Mouse (Mus musculus) c-Kit-negative CD71-positive TER-119-positive erythroid progenitor cells, embryonic 14.5 days (primary cell): Measurements from ENCODE around the gene Acp7.
"Not testable (repeated sequence)": the region's sequence is repeated elsewhere in the genome, so short reads cannot be mapped to it uniquely, and the experiment has no call there.

ENCODE experiments used
- DNase-seq: peaks from one replicate; pipeline ENCODE4 v3.0.0-alpha.2; 2013; ENCODE audit warnings: low read depth, low spot score

The Acp7 gene

DNA sequence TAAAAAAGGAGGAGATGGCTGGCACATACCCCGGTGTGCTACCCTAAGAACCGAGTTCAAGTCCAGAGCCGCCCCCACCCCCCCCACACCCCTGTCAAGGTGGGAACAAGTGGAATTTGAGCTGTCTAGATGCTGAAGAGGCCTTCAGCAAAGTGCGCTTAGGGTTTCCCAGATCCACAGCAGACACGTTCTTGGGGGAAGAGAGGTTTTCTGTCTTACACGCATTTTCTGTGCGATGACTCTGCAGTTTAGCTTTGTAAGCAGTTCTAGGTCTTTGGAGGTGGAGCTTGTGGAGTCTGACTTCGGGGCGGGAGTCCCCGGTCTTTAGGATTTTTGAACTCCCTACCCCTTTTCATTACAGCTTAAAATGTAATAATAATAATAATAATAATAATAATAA is at the start of gene Acp7:
TSS of gene Acp7 (minus strand) at position 260 of the 400 bp plus-strand sequence.
- no peak for DNase-seq

DNA sequence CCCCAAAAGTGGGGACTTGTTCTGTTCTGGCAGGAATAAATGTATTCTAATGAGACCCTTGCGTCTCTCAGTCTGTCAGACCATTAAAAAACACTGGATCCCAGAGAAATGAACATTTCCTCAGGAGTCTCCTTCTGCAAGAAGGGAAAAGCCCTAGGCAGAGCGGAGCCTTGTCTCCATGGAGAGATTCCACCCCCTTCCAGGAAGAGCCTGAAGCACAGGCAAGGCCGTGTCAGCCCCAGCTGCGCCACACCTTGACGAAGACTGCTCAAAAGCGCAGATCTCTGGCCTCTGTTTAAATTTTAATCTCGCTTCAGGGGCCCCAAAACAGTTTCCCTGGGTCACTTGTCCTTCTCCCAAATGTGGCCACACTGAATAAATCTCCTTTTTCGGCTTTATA is 46.5 kb upstream of the Acp7 start:
- DNase-seq: no peak

DNA sequence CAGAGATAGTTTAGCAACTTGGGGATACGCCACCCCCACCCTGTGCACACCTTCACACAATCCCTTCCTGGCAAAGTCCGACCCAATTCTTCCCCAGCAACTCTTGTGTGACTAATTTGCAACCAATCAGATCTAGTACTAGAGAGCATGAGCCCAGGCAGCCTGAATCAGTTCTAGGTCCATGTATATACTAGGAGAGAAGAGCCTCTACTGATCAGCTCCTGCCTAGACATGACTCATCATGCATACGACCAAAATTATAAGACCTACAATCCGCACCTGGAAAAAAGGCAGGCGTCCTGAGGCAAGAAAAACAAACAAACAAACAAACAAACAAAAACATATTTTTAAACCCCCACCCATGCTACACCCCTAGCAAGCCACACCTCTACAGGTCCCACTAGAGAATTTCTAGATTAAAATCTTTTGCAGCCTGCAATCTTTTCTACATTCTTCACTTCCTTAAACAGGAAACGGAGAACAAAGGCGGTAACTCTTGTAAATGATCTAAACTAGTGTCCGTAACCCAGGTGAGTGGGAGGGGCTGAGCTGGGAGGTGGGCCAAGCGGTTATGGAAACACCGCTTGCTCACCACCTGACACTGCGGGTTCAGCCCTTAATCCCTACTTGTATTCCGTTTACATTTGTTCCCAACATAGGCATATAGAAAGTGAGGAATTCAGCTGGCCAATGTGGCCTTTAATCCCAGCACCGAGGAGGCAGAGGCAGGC is 45.8 kb upstream of the Acp7 start:
- no peak for DNase-seq

DNA sequence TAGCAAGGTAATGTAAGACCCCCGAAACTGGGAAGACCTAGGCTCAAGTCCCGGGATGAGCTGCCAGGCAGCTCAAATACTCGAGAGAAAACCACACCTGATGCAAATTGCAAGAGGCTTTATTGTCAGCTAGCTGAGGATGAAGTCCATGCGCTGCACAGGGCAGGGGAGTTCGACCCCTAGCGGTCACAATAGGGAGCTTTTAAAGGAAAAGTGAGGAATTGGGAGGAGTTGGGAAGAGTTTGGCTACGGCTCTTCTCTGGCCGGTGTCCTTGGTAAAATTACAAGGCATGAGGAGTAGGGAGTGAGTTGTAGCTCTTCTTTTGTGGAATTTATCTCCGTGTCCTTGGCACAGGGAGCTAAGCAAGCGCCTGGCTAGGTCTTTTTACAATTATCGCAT is 44.6 kb upstream of the Acp7 start:
- DNase-seq: no peak

DNA sequence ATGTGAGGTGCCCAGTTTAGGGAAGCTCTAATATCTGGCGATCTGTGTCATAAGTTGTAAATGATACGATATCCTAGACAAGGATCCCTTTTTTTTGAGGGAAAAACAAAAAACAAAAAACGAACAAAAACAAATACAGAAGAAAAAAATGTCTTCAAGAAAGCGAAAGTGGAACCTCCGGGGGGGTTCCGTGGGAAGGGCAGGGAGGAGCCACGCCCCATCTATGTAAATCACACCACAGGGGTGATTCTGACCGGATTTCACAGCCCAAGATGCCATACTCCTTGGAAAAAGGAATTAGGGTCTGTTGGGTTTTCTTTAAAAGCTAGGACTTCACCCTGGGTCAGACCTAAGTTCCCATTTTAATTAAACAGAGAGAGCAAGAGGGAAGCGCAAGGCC is 43.9 kb upstream of the Acp7 start:
- DNase-seq: no peak

DNA sequence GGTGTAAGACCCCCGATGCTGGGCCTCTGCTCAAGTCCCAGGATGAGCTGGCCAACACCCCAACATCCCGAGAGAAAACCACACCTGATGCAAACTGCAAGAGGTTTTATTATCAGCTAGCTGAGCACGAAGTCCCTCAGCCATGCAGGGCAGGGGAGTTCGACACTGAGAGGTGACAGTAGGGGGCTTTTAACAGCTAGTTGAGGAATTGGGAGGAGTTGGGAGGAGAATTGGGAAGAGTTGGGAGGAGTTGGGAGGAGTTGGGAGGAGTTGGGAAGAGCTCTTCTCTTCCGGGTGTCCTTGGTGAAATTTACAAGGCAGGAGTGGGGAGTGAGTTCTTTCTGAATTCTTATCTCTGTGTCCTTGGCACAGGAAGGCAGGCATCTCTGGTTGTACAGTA is 41.7 kb upstream of the Acp7 start:
- DNase-seq: not testable (repeated sequence)

DNA sequence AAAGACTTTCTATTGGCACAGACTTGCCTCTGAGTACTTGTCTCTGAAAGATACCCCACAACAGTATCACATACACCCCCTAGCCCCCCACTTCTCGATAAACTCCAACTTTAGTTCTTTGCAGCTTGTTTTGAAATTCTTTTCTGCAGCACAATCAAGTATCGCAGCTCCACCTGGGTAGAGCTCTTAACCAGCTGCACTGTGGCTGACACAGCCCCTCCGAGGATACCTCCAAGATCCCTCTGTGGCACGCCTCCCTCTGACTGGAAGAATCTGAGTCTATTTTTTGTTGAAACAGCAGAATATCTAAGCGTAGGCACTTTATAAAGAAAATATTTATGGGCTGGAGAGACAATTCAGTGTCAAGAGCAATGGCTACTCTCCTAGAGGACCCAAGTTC is 41.1 kb upstream of the Acp7 start:
- no peak for DNase-seq

DNA sequence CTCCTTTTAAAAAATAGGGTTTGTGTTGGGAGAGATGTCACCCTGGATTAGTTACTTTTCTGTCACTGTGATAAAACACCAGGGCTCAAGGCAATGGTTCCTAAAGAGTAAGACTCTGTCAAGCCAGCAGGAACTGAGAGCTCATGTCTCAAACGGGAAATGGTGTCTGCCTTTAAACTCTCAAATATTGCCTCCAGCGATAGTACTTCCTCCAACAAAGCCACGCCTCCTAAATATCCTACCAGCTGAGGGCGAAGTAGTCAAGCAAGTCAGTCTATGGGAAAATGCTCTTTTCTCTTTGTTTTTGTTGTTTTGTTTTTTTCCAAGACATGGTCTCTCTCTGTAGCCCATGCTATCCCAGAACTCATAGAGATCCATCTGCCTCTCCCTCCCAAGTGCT is 40.0 kb upstream of the Acp7 start:
- no peak for DNase-seq

DNA sequence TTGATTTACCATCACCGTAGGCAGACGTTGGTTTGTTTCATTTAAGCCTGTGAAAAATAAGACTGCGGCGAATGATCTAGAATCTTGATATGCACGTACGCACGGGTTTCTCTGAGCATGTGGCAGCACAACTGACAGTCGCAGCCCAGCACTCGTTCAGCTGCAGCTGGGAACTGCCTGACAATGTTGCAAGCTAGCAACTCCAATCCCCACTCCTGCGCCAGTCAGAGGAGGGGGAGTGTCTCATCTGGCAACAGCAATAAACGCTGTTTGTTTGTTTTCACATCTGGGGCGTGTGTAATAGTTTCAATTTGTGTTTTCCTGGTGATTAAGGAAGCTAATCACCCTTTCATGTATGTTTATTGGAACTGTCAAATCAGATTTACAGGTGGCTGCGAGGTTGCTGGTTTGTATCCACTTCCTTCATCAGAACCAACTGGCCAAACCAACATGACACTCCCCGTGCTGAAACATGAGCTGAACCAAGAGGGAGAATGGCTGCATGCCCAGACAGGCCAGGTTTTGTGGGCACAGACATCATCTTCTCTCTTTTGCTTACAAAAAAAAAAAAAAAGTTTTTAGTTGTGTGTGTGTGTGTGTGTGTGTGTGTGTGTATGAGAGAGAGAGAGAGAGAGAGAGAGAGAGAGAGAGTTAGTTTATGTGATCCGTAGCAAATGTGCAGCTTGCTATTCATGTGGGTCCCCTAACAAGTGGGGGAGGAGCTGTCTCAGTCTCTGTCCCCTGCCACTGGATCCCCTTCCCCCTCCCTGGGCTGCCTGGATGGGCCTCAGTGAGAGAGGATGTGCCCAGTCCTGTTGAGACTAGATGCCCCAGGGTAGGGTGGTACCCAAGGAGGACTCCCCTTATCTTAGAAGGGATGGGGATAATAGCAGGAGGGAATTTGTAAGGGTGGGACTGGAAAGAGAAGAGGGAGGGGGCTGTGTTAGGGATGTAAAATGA is 34.8 kb upstream of the Acp7 start:
- DNase-seq: no peak

DNA sequence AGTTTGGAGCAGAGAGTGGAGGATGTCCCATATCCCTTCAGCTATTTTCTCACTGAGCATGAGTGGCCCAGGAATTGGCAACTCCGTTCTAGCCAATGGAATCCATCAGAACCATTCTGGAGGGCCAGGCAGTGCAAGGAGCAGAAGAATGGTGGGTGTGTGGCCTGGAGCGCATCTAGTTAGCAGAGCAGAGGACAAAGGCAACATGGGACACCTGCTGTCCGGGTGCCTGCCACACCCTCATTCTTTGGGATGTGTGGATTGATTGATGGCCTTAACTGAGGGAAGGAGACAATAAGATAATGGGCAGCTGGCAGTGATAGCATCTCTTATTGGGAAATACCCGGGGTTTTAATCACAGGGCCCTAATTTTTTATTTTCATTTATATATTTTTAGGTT is 25.3 kb upstream of the Acp7 start:
- DNase-seq: no peak

DNA sequence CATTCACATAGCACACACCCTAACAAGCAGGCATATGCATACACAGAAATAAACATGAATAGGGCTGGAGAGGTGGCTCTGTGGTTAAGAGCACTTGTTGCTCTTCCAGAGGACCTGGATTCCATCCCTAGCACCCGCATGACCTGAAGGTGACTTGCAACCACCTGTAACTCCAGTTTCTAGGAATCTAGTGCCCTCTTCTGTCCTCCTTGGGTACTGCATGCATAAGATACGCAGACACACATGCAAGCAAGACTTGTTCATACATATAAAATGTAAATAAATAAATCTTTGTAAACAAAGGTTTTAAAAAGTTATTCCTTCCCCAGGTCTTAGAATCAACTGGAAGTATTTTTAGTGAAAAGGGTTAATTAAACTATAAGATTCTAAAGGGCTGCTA is 20.0 kb upstream of the Acp7 start:
- DNase-seq: no peak

DNA sequence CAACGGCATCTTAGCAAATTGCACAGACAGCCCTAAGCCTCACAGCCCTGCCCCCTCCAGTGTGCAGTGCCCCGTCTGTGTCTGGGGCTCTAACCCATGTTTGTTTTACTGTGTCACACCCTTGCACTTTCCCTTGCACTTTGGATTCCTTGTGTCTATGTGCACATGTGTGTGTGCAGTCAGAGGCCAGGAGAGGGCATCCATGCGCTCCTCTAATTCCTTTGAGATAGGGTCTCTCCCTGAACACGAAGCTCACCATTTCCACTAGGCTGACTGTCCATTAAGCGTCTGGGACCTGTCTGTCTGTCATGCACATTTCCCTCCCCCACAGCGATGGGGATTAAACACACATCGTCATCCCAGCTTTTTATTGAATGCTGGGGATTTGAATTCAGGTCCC is 15.9 kb upstream of the Acp7 start:
- no peak for DNase-seq

DNA sequence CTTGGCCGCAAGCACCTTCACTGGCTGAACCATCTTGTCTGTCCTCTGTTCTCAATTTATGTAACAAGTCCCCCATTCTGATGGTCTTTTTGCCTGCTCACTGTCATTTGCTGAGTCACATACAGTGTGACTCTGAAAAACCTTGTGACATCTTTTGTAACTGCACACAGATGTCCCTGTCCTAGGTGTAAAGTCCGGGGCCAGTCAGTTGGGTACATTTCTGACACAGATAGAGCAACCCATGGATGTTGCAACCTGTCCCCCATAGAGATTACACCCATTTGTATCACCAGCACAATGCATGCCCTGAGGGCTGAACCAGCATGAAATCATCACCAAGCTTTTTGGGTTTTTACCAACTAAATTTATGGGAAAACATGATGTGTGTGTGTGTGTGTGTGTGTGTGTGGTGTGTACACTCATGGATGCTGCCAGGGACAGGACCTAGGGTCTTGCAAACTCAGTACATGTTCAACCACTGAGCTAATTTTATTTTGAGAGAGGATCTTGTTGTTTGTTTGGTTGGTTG is 14.9 kb upstream of the Acp7 start:
- DNase-seq: no peak

DNA sequence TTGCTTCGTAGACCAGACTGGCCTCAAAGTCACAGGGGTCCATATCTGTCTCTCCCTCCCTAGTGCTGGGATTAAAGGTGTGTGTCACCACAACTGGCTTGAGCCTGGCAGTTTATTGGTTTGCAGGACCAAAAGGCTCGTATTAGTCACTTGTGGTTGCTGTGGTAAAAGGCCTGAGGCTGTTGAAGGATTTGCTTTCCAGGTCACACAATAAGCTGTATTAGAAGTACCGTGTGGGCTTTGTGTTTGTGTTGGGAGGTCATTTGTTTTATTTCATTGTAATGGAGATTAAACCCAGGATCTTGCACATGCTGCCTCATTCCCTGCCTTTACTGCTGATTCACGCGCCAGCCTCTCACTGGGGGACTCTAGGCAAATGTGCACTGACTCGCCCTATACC is 14.2 kb upstream of the Acp7 start:
- DNase-seq: no peak

DNA sequence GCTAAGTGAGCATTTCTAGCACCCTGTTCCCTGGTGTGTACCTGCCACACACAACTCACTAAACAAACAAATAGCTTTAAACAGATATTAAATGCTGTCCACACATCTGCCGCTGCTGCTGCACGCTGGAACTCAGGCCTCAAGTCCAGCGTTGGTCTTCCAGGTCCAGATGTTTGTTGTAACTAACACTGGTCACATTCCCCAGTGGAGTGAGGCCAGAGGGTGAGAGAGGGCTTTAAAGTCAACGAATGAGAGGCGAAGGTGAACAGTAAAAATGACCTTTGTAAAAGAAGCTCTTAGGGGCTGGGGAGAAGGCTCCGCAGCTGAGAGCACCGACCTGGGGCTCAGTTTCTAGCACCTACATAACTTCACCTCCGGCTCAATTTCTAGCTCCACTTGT is 10.4 kb upstream of the Acp7 start:
- no peak for DNase-seq

DNA sequence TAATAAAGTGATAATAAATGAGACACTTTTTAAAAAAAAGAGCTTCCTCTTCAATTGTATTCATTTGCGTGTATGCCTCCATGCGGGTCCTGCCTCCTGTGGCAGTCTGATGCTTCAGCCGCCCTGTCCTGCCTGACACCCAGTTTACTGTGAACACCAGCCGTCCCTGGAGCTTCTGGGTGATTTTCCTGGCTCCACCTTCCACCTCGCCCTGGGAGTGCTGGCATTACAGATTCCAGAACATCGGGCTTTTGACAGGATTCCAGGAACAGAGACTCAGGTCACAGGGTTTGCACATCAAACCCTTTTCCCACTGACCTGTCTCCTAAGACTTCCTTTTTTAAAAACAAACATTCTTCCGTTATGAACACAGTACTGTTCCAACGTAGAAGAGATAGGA is 6.4 kb upstream of the Acp7 start:
- no peak for DNase-seq

DNA sequence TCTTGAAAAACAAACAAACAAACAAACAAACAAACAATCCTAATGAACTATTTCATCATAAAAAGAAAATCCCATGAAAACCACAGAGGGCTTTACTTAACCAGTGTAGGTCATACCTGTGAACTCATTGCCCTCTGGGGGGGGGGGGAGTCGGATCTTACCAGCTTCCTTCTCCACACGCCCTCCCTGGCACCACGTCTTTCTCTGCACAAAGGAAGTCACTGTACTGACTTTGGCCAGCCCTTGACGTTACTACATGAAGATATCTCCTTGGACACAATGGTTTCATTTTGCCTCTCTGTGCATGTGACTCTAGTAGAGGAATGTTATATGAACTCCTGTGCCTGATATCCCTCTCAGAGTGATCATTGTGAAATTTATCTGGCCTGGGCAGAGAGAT is 3.0 kb upstream of the Acp7 start:
- no peak for DNase-seq

DNA sequence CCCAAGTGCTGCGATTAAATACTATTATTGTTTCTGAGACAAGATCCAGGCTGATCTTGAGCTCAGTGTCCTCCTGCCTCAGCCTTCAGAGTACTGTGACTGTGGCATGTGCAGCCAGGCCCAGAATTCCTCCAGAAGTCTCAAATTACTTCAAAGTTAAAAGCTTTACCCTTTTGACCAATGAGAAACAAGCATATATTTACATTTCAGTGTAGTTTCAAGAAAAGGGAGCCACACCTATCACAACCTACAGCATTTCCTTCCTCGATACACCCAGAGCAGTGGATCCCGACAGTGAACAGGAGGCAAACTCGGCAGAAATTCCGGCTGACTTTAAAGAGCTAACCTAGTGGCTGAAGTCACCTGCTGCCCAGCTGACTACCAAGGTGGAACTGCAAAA is 6.3 kb downstream of the Acp7 start:
- no peak for DNase-seq

DNA sequence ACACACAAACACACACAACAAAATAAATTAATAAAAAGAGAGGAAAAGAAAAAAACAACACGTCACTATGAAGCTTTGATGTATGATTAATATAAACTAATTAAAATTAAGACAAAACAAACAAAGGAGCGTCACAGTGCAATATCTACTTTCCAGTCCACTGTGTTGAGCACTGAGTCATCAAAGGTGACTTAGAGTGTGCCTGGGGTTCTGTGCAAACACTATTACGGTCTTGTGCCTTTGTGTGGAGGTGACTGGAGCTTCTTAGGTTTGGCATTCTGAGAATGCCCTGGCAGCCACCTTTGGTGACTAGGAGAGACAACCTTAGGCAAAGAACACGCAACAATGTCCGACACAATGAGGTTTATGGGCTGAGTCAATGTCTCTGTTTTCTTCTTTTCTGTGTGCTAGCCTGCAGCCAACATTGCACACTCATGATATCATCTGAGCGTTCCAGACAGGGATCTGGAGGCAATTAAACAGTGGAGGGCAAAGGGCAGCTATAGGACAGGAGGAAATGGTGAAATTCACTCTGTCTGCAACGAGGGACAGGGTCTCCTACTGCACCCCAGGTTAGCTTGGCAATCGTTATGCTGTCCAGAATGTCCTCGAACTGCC is 11.9 kb downstream of the Acp7 start:
- no peak for DNase-seq

DNA sequence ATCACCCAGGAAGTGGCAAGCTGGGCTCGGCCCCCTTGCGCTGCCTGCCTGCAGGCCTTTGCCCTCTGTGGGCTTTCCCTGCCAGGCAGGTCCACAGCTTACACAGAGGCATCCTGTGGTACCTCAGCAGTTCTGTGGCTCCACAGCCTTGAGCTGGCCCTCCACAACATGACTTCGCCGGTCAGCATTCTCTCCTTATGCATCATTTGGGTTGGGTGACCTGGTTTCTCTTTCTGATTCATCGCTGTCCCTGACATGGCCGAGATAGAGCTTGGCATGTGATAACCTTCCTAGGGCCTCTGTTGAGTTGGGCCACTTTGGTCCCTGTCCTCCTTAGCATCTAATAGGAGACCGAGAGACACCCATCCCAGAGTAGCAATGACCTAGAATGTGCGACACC is 25.2 kb downstream of the Acp7 start:
- DNase-seq: no peak

DNA sequence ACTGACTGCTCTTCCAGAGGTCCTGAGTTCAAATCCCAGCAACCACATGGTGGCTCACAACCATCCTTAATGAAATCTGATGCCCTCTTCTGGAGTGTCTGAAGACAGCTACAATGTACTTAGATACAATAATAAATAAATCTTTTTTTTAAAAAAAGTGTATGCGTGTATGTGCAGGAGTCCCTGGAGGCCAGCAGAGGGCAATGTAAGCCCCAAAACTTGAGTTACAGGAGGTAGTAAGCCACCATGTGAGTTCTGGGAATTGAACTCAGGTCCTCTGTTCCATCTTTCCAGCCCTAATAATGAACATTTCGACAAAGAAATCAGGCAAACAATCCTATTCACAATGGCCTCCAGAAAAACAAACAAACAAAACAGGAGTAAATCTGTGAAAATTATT is 27.3 kb downstream of the Acp7 start:
- not testable (repeated sequence) for DNase-seq

DNA sequence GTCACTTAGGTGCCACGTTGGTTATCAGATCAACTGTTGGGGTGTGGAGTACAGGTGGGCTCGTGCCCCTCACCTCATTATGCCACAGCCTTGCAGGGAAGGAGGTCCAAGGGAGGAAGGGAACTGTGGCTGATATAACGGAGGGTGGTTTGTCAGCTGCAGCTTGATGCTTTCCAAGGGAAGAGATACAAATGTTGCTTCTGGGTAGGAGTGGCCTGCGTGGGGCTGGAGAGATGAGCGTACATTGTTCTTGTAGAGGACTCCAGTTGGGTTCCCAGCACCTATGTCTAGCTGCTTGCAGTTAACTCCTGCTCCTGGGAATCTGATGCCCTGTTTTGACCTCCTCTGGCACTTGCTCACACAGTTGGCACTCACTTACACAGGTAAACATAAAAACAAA is 28.0 kb downstream of the Acp7 start:
- no peak for DNase-seq
